Mouse (Mus musculus) liver, adult (tissue): ENCODE data around the gene Elmo2.

Source experiments
- GATA4 ChIP-seq: IDR thresholded peaks from 2 replicates; pipeline ENCODE4 v1.6.1; 2014; ENCODE audit warnings: mild to moderate bottlenecking, low read length; ENCODE audit not compliant: insufficient replicate concordance

Gene Elmo2

GRCm38 (mm10) chr2:165287202-165287984 is 38.9 kb downstream of the Elmo2 start, which contains the start of gene Slc35c2:
Gene Slc35c2 (minus strand): TSS chr2:165287869.
- TF ChIP-seq GATA4: no peak

- no peak for TF ChIP-seq GATA4
Observed at GRCm38 (mm10) chr2:165286361-165287201, 39.7 kb downstream of the Elmo2 start.

GRCm38 (mm10) chr2:165285621-165286020 is 40.7 kb downstream of the Elmo2 start:
- no peak for TF ChIP-seq GATA4

GRCm38 (mm10) chr2:165285034-165285433 is 41.2 kb downstream of the Elmo2 start:
- TF ChIP-seq GATA4: no peak

- no peak for TF ChIP-seq GATA4
Observed at GRCm38 (mm10) chr2:165284377-165284776, 41.9 kb downstream of the Elmo2 start.

- TF ChIP-seq GATA4: no peak
Observed at GRCm38 (mm10) chr2:165283644-165284043, 42.6 kb downstream of the Elmo2 start.

- no peak for TF ChIP-seq GATA4
Observed at GRCm38 (mm10) chr2:165281779-165282311, 44.4 kb downstream of the Elmo2 start.

GRCm38 (mm10) chr2:165279351-165279750 is 46.9 kb downstream of the Elmo2 start:
- no peak for TF ChIP-seq GATA4

GRCm38 (mm10) chr2:165277188-165277740 is 49.0 kb downstream of the Elmo2 start:
- TF ChIP-seq GATA4: no peak

- no peak for TF ChIP-seq GATA4
Observed at GRCm38 (mm10) chr2:165275824-165276223, 50.5 kb downstream of the Elmo2 start.

GRCm38 (mm10) chr2:165275124-165275640 is 51.1 kb downstream of the Elmo2 start:
- no peak for TF ChIP-seq GATA4

GRCm38 (mm10) chr2:165273589-165273988 is 52.7 kb downstream of the Elmo2 start:
- no peak for TF ChIP-seq GATA4

- no peak for TF ChIP-seq GATA4
Observed at GRCm38 (mm10) chr2:165271326-165271725, 55.0 kb downstream of the Elmo2 start.

- TF ChIP-seq GATA4: no peak
Observed at GRCm38 (mm10) chr2:165270858-165271257, 55.4 kb downstream of the Elmo2 start.

- TF ChIP-seq GATA4: no peak
Observed at GRCm38 (mm10) chr2:165266739-165267138, 59.5 kb downstream of the Elmo2 start.
